Mouse (Mus musculus): ENCODE measurements around the gene Rfxank. TPM values are rescaled to one million over a fixed set of nuclear protein-coding genes. Genes with fewer than 3 reads are reported as not detected.

Gene Rfxank
- polyA plus RNA-seq, 1 experiment: 13.5 TPM

GRCm38 (mm10) chr8:70172043-70172681 lies 33.2 kb upstream of the Rfxank start, which contains the start of gene Tmem161a:
Tmem161a (plus strand) TSS chr8:70172356.
- H3K4me1 ChIP-seq (ENCODE audit: control insufficient read depth, insufficient read depth, low read length): peaks cover 13% of the 10 kb centered on the region
- TF ChIP-seq POLR2A (IDR thresholded peaks at IDR 0.05; ENCODE audit: borderline replicate concordance, low read depth, low read length): no peak
- TF ChIP-seq CTCF (IDR thresholded peaks at IDR 0.05; ENCODE audit: low read depth, low read length): no peak
- H3K4me3 ChIP-seq (ENCODE audit: insufficient read depth, low read length): peak within 1 kb of the TSS; percentile 78
- peak within 1 kb of the TSS; percentile 33; the same call in 1 of the 2 replicates for H3K27ac ChIP-seq (ENCODE audit: insufficient read depth, low read depth, low read length)

DNA sequence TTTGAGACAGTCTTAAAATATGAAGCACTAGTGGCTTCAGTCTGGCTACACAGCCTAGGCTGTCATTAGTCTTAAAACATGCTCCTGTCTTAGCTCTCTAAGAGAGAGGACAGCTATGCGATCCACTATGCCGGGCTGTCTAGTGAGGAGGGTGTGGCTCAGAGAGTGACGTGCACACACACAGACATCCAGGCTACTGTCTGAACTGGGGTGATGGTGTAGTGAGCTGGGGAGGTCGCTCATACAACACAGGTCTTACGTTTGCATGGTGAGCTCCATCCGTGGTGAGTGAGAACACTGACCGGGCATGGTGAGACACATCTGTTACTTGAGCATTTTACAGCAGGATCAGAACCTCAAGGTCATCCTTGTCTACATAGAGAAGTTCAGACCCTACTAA lies 32.3 kb upstream of the Rfxank start:
- TF ChIP-seq CTCF (IDR thresholded peaks at IDR 0.05; ENCODE audit: low read depth, low read length) (no peak), POLR2A (IDR thresholded peaks at IDR 0.05; ENCODE audit: borderline replicate concordance, low read depth, low read length) (no peak)
- H3K4me3 ChIP-seq (ENCODE audit: insufficient read depth, low read length): peak overlapping the region; percentile 78; the same call in 1 of the 2 replicates
- H3K4me1 ChIP-seq (ENCODE audit: control insufficient read depth, insufficient read depth, low read length): peaks cover 13% of the 10 kb centered on the region
- H3K27ac ChIP-seq (ENCODE audit: insufficient read depth, low read depth, low read length): no peak overlapping the region

- Histone ChIP-seq H3K27ac (ENCODE audit: insufficient read depth, low read depth, low read length) (no peak overlapping the region), H3K4me1 (ENCODE audit: control insufficient read depth, insufficient read depth, low read length) (peaks cover 13% of the 10 kb centered on the region), H3K4me3 (ENCODE audit: insufficient read depth, low read length) (no peak overlapping the region)
- TF ChIP-seq POLR2A (IDR thresholded peaks at IDR 0.05; ENCODE audit: borderline replicate concordance, low read depth, low read length) (no peak), CTCF (IDR thresholded peaks at IDR 0.05; ENCODE audit: low read depth, low read length) (no peak)
Measured at GRCm38 (mm10) chr8:70170748-70171147, 31.8 kb upstream of the Rfxank start.

GRCm38 (mm10) chr8:70170116-70170515 lies 31.2 kb upstream of the Rfxank start:
- TF ChIP-seq CTCF (IDR thresholded peaks at IDR 0.05; ENCODE audit: low read depth, low read length) (no peak), POLR2A (IDR thresholded peaks at IDR 0.05; ENCODE audit: borderline replicate concordance, low read depth, low read length) (no peak)
- no peak overlapping the region for H3K4me3 ChIP-seq (ENCODE audit: insufficient read depth, low read length)
- H3K4me1 ChIP-seq (ENCODE audit: control insufficient read depth, insufficient read depth, low read length): peaks cover 13% of the 10 kb centered on the region
- H3K27ac ChIP-seq (ENCODE audit: insufficient read depth, low read depth, low read length): no peak overlapping the region

GRCm38 (mm10) chr8:70166504-70167110 lies 27.7 kb upstream of the Rfxank start:
- Histone ChIP-seq H3K27ac (ENCODE audit: insufficient read depth, low read depth, low read length) (no peak overlapping the region), H3K4me1 (ENCODE audit: control insufficient read depth, insufficient read depth, low read length) (peaks cover 3% of the 10 kb centered on the region), H3K4me3 (ENCODE audit: insufficient read depth, low read length) (peak overlapping the region; percentile 25; the same call in 1 of the 2 replicates)
- TF ChIP-seq CTCF (IDR thresholded peaks at IDR 0.05; ENCODE audit: low read depth, low read length) (peak; percentile 97), POLR2A (IDR thresholded peaks at IDR 0.05; ENCODE audit: borderline replicate concordance, low read depth, low read length) (no peak)

- Histone ChIP-seq H3K4me3 (ENCODE audit: insufficient read depth, low read length) (no peak overlapping the region), H3K4me1 (ENCODE audit: control insufficient read depth, insufficient read depth, low read length) (peaks cover 8% of the 10 kb centered on the region; the same call in 1 of the 2 replicates), H3K27ac (ENCODE audit: insufficient read depth, low read depth, low read length) (no peak overlapping the region)
- TF ChIP-seq CTCF (IDR thresholded peaks at IDR 0.05; ENCODE audit: low read depth, low read length) (no peak), POLR2A (IDR thresholded peaks at IDR 0.05; ENCODE audit: borderline replicate concordance, low read depth, low read length) (no peak)
Measured at GRCm38 (mm10) chr8:70163316-70163715, 24.4 kb upstream of the Rfxank start.

DNA sequence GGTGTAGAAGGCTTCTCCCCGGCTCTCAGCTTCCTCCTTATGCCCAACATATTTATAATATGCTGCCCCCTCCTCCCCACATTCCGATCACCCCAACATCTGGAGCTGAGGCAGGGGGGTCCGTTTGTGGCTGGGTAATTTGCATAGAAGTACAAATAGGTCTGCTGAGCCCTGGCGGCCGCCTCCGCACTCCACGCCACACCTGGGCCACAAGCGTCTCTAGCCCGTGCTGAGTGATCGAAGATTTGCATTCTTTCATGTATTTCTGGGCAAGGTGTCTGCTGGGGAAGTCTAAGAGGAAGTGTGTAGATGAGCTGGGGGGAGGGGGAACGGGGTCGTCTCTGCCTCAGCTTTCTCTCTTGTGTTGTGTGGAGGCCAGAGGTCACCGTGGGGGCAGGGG lies 21.1 kb upstream of the Rfxank start:
- Histone ChIP-seq H3K4me3 (ENCODE audit: insufficient read depth, low read length) (no peak overlapping the region), H3K27ac (ENCODE audit: insufficient read depth, low read depth, low read length) (no peak overlapping the region), H3K4me1 (ENCODE audit: control insufficient read depth, insufficient read depth, low read length) (peaks cover 11% of the 10 kb centered on the region; the same call in 1 of the 2 replicates)
- TF ChIP-seq CTCF (IDR thresholded peaks at IDR 0.05; ENCODE audit: low read depth, low read length) (no peak), POLR2A (IDR thresholded peaks at IDR 0.05; ENCODE audit: borderline replicate concordance, low read depth, low read length) (no peak)

- TF ChIP-seq CTCF (IDR thresholded peaks at IDR 0.05; ENCODE audit: low read depth, low read length): no peak
- TF ChIP-seq POLR2A (IDR thresholded peaks at IDR 0.05; ENCODE audit: borderline replicate concordance, low read depth, low read length): no peak
- no peak overlapping the region for H3K4me3 ChIP-seq (ENCODE audit: insufficient read depth, low read length)
- H3K4me1 ChIP-seq (ENCODE audit: control insufficient read depth, insufficient read depth, low read length): peaks cover 11% of the 10 kb centered on the region; the same call in 1 of the 2 replicates
- H3K27ac ChIP-seq (ENCODE audit: insufficient read depth, low read depth, low read length): no peak overlapping the region
Measured at GRCm38 (mm10) chr8:70159211-70159610, 20.3 kb upstream of the Rfxank start.

DNA sequence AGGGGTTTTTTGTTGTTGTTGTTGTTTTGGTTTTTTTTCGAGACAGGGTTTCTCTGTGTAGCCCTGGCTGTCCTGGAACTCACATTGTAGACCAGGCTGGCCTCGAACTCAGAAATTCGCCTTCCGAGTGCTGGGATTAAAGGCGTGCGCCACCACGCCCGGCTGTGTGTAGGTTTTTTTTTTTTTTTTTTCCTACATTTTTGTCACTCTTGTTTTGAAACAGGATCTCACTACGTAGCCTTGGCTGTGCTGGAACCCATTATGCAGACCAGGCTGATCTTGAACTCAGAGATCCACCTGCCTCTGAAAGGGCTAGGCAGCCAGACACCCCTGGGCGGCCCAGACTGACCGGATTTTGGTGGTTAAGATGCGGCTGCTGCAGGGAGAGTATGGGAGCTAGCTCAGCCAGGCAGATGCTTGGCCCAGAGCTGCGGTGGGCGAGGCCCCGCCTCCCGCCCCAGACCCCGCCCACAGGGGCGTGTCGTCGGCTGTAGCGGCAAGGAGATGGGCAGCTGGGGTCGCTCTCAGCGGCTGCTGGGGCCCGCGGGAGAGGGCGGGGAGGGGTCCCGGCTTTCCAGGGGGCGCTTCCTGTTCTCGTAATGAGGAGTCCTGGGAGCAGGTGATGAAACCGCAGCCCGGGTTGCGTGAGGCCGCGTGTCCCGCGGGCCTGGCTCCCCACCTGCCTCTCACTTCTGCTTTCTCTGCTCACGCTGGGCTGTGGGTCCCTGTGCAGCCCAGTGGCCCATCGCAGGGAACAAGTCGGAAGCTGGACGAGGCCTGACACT lies 19.3 kb upstream of the Rfxank start:
- Histone ChIP-seq H3K4me1 (ENCODE audit: control insufficient read depth, insufficient read depth, low read length) (peaks cover 11% of the 10 kb centered on the region; the same call in 1 of the 2 replicates), H3K27ac (ENCODE audit: insufficient read depth, low read depth, low read length) (no peak overlapping the region), H3K4me3 (ENCODE audit: insufficient read depth, low read length) (peak overlapping the region; percentile 48)
- TF ChIP-seq CTCF (IDR thresholded peaks at IDR 0.05; ENCODE audit: low read depth, low read length): no peak
- TF ChIP-seq POLR2A (IDR thresholded peaks at IDR 0.05; ENCODE audit: borderline replicate concordance, low read depth, low read length): no peak
